Mouse (Mus musculus): Measurements from ENCODE around the gene Gm10130. TPM values are rescaled to one million over a fixed set of nuclear protein-coding genes. Genes with fewer than 3 reads are reported as not detected.
"Not testable (repeated sequence)": the region's sequence is repeated elsewhere in the genome, so short reads cannot be mapped to it uniquely, and the experiment has no call there.

Gm10130 gene
- polyA plus RNA-seq, 1 experiment from 2014 or later = 1.5 TPM

GRCm38 (mm10) chr2:150362113-150362877 lies 38.8 kb downstream of the Gm10130 start, which contains the start of gene 3300002I08Rik:
TSS of gene 3300002I08Rik (minus strand) at chr2:150362765.
- not testable (repeated sequence) for H3K4me1 ChIP-seq (ENCODE audit: control insufficient read depth, insufficient read depth, low read length); H3K27me3 ChIP-seq (ENCODE audit: control insufficient read depth, insufficient read depth, low read length); H3K36me3 ChIP-seq (ENCODE audit: control insufficient read depth, insufficient read depth, low read length); H3K9me3 ChIP-seq (ENCODE audit: control insufficient read depth, low read length)
- 0% methylated on average over 16 of the region's 17 CpGs for WGBS
- H3K9ac ChIP-seq (replicated peaks; ENCODE audit: low read depth, low read length) = peak within 1 kb of the TSS; percentile 65
- H3K4me2 ChIP-seq (ENCODE audit: low read depth, low read length) = peak within 1 kb of the TSS; percentile 45
- peak within 1 kb of the TSS; percentile 45 for H3K4me3 ChIP-seq (ENCODE audit: low read depth, low read length)
- peak within 1 kb of the TSS; percentile 84 for H3K27ac ChIP-seq (ENCODE audit: low read depth, low read length)
- ATAC-seq (ENCODE audit: low read depth) = peak; percentile 99

GRCm38 (mm10) chr2:150362878-150363229 lies 39.4 kb downstream of the Gm10130 start:
- Histone ChIP-seq H3K9ac (replicated peaks; ENCODE audit: low read depth, low read length) (no peak overlapping the region; the same call in 1 of the 2 replicates), H3K36me3 (ENCODE audit: control insufficient read depth, insufficient read depth, low read length) (no peaks in the 10 kb centered on the region), H3K4me3 (ENCODE audit: low read depth, low read length) (peak overlapping the region; percentile 45), H3K4me2 (ENCODE audit: low read depth, low read length) (peak overlapping the region; percentile 45), H3K9me3 (ENCODE audit: control insufficient read depth, low read length) (no peaks in the 10 kb centered on the region), H3K27me3 (ENCODE audit: control insufficient read depth, insufficient read depth, low read length) (no peaks in the 10 kb centered on the region), H3K27ac (ENCODE audit: low read depth, low read length) (peak overlapping the region; percentile 84), H3K4me1 (ENCODE audit: control insufficient read depth, insufficient read depth, low read length) (no peaks in the 10 kb centered on the region)
- ATAC-seq (ENCODE audit: low read depth) = peak; percentile 68
- WGBS = 5% methylated on average over 4 of the region's 4 CpGs

GRCm38 (mm10) chr2:150385553-150386106 lies 62.1 kb downstream of the Gm10130 start:
- not testable (repeated sequence) for H3K27ac ChIP-seq (ENCODE audit: low read depth, low read length); H3K9ac ChIP-seq (replicated peaks; ENCODE audit: low read depth, low read length); H3K4me1 ChIP-seq (ENCODE audit: control insufficient read depth, insufficient read depth, low read length); ATAC-seq (ENCODE audit: low read depth); H3K27me3 ChIP-seq (ENCODE audit: control insufficient read depth, insufficient read depth, low read length); H3K9me3 ChIP-seq (ENCODE audit: control insufficient read depth, low read length); H3K4me3 ChIP-seq (ENCODE audit: low read depth, low read length); H3K36me3 ChIP-seq (ENCODE audit: control insufficient read depth, insufficient read depth, low read length); H3K4me2 ChIP-seq (ENCODE audit: low read depth, low read length)
- 96% methylated on average over 16 of the region's 19 CpGs for WGBS

GRCm38 (mm10) chr2:150390198-150390597 lies 66.7 kb downstream of the Gm10130 start:
- H3K4me1 ChIP-seq (ENCODE audit: control insufficient read depth, insufficient read depth, low read length) = no peaks in the 10 kb centered on the region
- H3K4me3 ChIP-seq (ENCODE audit: low read depth, low read length) = no peak overlapping the region
- H3K4me2 ChIP-seq (ENCODE audit: low read depth, low read length) = no peak overlapping the region
- no peak overlapping the region for H3K9ac ChIP-seq (replicated peaks; ENCODE audit: low read depth, low read length)
- H3K27ac ChIP-seq (ENCODE audit: low read depth, low read length) = no peak overlapping the region
- WGBS = 97% methylated on average over 1 of the region's 1 CpGs
- ATAC-seq (ENCODE audit: low read depth) = no peak
- H3K27me3 ChIP-seq (ENCODE audit: control insufficient read depth, insufficient read depth, low read length) = no peaks in the 10 kb centered on the region
- H3K36me3 ChIP-seq (ENCODE audit: control insufficient read depth, insufficient read depth, low read length) = no peaks in the 10 kb centered on the region
- no peaks in the 10 kb centered on the region for H3K9me3 ChIP-seq (ENCODE audit: control insufficient read depth, low read length)

GRCm38 (mm10) chr2:150412146-150412545 lies 88.6 kb downstream of the Gm10130 start:
- not testable (repeated sequence) for H3K27ac ChIP-seq (ENCODE audit: low read depth, low read length); H3K9ac ChIP-seq (replicated peaks; ENCODE audit: low read depth, low read length); H3K4me1 ChIP-seq (ENCODE audit: control insufficient read depth, insufficient read depth, low read length); H3K27me3 ChIP-seq (ENCODE audit: control insufficient read depth, insufficient read depth, low read length); H3K36me3 ChIP-seq (ENCODE audit: control insufficient read depth, insufficient read depth, low read length); H3K4me2 ChIP-seq (ENCODE audit: low read depth, low read length); ATAC-seq (ENCODE audit: low read depth); H3K4me3 ChIP-seq (ENCODE audit: low read depth, low read length)
- H3K9me3 ChIP-seq (ENCODE audit: control insufficient read depth, low read length) = peaks cover 13% of the 10 kb centered on the region
- WGBS = 86% methylated on average over 17 of the region's 17 CpGs

Other genes starting within 250 kb of the Gm10130 start
- gene Zfp120, start 187.0 kb upstream of the Gm10130 start, polyA plus RNA-seq (2014; fragmentation: Nextera tagmentation; extraction: Ambion mirVana) = 12.8 and 14.2 TPM in 2 replicates
- not detected in 2 replicates for gene Gm10770, start 144.0 kb upstream of the Gm10130 start, polyA plus RNA-seq (2014; fragmentation: Nextera tagmentation; extraction: Ambion mirVana)
- gene Gm14139, start 141.9 kb upstream of the Gm10130 start, polyA plus RNA-seq (2014; fragmentation: Nextera tagmentation; extraction: Ambion mirVana) = not detected in 2 replicates
- 11.7 and 13.1 TPM in 2 replicates for gene Zfp937, start 105.6 kb upstream of the Gm10130 start, polyA plus RNA-seq (2014; fragmentation: Nextera tagmentation; extraction: Ambion mirVana)
- 2.0 and 2.7 TPM in 2 replicates for gene Gm21994, start 68.1 kb upstream of the Gm10130 start, polyA plus RNA-seq (2014; fragmentation: Nextera tagmentation; extraction: Ambion mirVana)
- gene Gm14124, start 66.2 kb upstream of the Gm10130 start, polyA plus RNA-seq (2014; fragmentation: Nextera tagmentation; extraction: Ambion mirVana) = 0.10 and 0.13 TPM in 2 replicates
- gene 3300002I08Rik, start 39.1 kb downstream of the Gm10130 start, polyA plus RNA-seq (2014; fragmentation: Nextera tagmentation; extraction: Ambion mirVana) = 16.9 and 20.0 TPM in 2 replicates
- 8.7 and 9.1 TPM in 2 replicates for gene Zfp442, start 127.8 kb downstream of the Gm10130 start, polyA plus RNA-seq (2014; fragmentation: Nextera tagmentation; extraction: Ambion mirVana)
- 0.15 TPM in 1 of 2 replicates, not detected in the other for gene Zfp345, start 161.4 kb downstream of the Gm10130 start, polyA plus RNA-seq (2014; fragmentation: Nextera tagmentation; extraction: Ambion mirVana)
- gene Cst7, start 246.7 kb downstream of the Gm10130 start, polyA plus RNA-seq (2014; fragmentation: Nextera tagmentation; extraction: Ambion mirVana) = 0.82 TPM in 1 of 2 replicates, not detected in the other

Data from neural tube, embryonic 14.5 days (tissue).